Mouse (Mus musculus) right cerebral cortex, postnatal 36 days (tissue): ENCODE results near the gene 2310011J03Rik.
A peak's percentile ranks its signal among the peaks of the same experiment; 100 is the strongest.

Source experiments
- DNase-seq, 2 experiments: peaks; one replicate each; pipeline ENCODE4 v3.0.0; 2022; ENCODE audit warnings: low spot score in 2 of 2, mixed read lengths in 1 of 2

The 2310011J03Rik gene

DNA sequence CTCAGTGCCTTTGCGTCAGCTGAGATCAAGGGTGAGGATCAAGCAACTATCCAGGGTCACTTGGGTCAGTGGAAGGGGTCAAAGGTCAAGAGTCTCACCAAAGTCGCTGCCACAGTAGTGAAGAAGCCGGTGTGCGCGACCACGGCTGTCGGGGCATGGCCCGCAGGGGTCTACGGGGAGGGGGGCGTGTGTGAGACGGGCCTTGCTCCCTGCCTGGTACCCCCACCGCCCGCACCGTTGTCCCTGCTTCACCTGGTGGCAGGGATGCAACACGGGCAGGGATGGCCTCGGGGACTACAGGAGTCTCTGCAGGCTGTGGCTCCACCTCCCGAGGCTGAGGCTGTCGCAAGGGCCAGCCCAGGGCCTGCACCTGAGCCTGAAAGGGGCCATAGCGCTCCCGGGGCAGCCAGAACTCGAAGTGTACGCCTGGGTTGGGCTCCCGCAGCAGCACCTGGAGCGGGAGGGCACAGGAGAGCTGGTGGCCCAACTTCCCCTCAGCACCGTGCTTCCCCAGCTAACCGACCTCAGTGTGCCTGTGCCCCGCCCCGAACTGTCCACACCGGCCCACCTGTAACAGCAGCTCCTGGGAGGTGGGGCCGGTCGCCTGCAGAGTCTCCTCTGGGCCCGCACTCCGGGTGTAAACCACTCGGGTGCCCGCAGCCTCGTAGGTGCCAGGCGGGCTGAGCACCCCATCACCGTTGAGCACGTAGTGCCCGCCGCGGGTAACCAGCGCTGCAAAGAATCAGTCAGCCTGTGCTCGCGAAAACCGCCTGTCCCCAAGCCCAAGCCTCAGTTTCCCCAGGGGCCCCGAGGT lies 21.4 kb upstream of the 2310011J03Rik start:
- DNase-seq = no peak

DNA sequence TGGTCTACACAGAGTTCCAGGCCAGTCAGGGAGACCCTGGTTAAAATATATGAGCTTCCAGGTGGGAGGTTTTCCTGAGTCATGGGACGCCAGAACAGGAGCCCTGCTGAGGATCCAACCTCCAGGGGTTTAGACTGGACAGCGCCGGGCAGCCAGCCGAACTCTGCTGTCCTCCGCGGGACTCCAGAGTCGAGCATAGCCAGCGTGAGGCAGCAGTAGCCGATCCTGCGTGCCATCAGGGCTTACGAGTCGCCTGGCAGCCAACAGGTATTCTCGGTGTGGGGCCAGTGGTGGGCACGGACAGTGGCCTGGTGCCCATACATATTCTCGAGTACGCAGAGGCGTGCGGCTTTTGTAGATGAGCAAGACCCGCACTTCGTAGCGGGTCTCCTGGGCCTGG lies 20.7 kb upstream of the 2310011J03Rik start:
- DNase-seq = no peak

- peak; percentile 74 to 76 for DNase-seq
Observed at GRCm38 (mm10) chr10:80339941-80340750, 19.8 kb upstream of the 2310011J03Rik start.

DNA sequence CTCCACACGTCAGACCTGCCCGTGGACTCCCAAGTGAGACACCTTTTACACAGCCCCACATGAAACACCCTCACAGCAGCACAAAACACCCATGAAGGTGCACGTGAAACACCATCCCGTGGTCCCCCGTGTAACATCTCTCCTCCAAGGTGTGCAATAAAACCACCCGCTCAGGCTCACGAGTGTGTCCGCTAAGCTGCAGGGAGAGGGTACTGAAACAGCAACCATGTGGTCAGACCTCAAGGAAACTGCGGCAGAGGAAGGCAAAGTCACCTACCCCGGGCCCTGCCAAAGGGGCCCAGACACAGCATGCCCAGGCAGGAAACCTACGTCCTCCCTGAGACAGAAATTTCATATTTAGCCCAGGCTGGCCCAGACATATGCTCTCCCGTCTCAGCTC lies 15.9 kb upstream of the 2310011J03Rik start:
- no peak for DNase-seq

- DNase-seq = no peak
Observed at GRCm38 (mm10) chr10:80332525-80332989, 12.2 kb upstream of the 2310011J03Rik start.

- DNase-seq = no peak
Observed at GRCm38 (mm10) chr10:80331636-80332524, 11.5 kb upstream of the 2310011J03Rik start.

DNA sequence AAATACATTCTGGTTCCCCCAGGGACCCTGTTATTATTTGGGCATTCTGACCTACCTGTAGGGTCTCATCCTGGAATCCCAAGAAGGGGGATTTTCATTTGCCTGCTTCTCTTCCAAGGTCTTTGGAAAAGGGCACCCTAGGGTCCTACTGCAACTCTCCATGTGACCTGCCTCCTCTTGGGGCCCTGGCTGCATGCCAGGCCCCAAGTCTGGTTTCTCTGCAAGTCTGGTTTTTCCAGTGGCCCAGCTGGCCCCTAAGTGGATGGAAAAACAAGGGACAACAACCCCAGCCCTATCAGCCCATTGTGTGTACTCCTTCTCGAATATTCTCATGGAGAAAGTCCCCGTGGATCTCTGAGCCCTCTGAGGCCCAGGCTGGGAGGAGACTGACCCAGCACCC lies 10.6 kb upstream of the 2310011J03Rik start:
- no peak for DNase-seq

DNA sequence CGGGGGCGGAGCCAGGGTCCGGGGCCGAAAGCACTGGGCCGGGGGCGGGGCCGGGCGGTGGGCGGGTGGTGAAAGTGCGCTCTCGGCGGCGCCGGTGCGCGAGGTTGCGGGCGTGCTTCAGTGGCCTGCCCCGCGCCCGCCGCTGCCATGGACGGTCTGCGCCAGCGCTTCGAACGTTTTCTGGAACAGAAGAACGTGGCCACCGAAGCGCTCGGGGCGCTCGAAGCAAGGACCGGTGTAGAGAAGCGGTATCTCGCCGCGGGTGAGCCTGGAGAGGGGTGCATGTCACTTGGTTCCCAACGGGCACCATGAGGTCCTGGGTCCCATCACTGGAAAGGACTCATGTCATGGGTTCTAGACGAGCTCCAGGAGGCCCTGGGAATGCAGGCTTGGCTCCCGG lies 9.7 kb upstream of the 2310011J03Rik start:
- no peak for DNase-seq

DNA sequence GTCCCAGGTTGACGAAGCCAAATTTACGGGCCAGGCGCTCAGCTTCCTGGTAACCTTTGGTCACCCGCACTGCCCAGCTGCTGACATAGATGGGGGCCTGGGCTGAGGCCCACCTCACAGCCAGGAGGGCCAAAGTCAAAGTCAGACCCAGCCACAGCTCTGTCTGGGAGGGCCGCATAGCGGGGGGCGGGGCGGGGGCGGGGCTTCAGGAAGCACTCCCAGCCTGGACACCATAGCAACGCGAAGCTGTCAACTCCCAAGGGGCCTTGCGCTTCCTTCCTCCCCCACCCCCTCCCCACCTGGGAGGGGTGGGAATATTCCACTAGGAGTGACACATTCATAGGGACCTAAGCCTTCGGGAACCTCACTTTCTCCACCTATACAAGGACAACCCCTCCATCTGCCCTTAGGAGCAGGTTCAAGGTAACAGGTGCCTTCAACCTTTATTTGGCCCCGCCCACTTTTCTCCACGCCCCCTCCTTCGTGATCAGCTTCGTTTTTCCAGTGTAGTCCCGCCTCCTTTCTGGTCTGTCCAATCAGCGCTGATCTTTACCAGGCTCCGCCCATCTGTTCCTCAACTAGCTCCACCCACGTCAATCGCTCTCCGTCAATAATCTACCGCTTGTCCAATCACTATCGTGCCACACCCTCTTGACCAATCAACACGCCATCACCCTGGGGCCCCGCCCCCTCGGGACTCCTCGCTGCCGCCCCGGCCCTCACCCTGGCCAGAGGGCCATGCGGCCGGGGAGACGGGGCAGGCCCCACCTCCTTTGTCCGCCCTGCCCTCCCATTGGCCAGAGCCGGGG lies 9.1 kb upstream of the 2310011J03Rik start, which contains the start of the genes Pcsk4 and Reep6:
Gene Pcsk4 (minus strand): TSS at position 226 of the 809 bp plus-strand sequence.
Gene Reep6 (plus strand): TSS at position 681 of the 809 bp plus-strand sequence.
- DNase-seq = peak; percentile 94 to 95

- no peak for DNase-seq
Observed at GRCm38 (mm10) chr10:80325045-80325444, 4.7 kb upstream of the 2310011J03Rik start.

DNA sequence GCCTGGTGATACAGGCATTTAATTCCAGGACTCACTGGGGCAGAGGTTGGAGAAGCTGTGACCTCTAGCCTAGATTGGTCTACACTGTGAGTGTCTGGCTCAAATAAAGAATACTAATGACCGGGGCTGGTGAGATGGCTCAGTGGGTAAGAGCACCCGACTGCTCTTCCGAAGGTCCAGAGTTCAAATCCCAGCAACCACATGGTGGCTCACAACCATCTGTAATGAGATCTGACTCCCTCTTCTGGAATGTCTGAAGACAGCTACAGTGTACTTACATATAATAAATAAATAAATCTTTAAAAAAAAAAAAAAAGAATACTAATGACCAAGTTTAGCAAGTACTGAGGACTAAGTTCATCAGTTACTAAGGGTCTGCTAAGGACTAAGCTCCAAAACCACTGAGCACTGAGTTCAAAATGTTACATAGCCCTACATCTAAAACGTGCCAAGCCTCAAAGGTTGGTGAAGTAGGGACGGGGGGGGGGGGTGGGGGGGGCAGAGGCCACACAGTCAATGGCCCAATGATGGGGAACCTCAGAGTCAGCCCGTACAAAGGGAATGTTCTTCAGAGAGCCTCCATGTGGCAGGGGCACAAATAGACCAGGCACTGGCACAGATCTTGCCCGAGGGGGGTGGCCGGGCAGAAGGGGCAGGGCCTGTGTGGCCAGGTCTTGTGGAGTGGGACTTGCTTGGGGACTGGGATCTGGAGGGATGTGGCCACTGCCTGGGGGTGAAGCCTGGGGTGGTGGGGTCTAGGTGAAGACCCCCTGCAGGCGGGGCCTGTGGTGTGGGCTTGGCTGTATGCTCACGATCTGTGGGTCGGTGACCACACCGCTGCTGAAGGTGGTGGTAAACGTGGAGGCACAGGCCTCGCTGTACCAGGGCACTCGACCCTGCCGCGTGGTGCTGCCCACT lies 4.0 kb upstream of the 2310011J03Rik start:
- DNase-seq = no peak

GRCm38 (mm10) chr10:80323261-80324119 lies 3.2 kb upstream of the 2310011J03Rik start:
- no peak for DNase-seq

- no peak for DNase-seq
Observed at GRCm38 (mm10) chr10:80322811-80323211, 2.5 kb upstream of the 2310011J03Rik start.

- DNase-seq = no peak
Observed at GRCm38 (mm10) chr10:80321670-80322581, 1.6 kb upstream of the 2310011J03Rik start.

DNA sequence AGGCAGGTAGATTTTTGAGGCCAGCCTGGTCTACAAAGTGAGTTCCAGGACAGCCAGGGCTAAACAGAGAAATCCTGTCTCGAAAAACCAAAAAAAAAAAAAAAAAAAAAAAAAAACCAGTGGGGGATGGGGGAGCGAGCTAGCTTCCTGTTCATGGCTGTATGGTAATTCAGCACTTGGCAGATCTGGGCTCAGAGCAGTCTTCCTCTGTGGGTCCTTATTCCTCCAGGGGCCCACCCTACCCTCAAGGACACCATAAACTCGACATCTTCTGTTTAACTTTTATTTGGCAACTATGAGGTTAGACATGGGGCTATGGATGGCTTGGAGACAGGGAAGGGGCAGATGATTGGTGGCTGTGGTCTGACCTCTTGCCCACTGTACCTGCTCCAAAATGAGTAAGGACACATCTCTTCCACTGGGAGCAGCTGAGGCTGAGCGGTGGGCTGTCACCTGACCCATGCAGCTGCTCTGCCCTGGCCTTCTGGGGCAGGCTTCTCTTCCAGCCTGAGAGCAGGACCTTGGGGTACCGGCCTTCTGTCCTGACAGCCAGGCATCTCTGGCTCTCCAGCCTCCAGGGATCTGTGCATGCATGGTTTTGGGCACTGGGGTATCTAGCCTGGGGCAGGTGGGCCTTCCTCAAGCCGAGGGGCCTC lies 805 bp upstream of the 2310011J03Rik start:
- no peak for DNase-seq

DNA sequence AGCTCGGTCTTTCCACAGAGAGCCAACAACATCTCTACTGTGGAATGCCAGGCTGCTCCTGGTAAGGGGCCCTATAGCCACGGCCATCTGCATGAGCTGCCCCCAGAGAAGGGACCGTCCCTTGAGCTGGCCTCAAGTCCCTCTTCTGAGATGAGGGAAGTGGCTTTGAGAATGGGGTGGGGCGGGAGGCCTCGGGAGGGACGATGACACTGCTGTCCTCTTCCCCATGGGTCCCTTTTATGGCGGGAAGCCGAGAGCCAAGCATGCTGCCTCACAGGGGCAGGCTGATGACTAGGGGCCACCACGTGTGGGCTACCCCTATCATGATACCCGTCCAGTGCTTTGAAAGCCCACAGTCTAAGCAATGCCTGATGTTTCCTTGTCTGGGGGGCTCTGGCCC lies 3.3 kb downstream of the 2310011J03Rik start:
- no peak for DNase-seq

GRCm38 (mm10) chr10:80316359-80316781 lies 4.0 kb downstream of the 2310011J03Rik start:
- no peak for DNase-seq
